Mouse (Mus musculus): ENCODE measurements around the gene Nt5c2.

DNA sequence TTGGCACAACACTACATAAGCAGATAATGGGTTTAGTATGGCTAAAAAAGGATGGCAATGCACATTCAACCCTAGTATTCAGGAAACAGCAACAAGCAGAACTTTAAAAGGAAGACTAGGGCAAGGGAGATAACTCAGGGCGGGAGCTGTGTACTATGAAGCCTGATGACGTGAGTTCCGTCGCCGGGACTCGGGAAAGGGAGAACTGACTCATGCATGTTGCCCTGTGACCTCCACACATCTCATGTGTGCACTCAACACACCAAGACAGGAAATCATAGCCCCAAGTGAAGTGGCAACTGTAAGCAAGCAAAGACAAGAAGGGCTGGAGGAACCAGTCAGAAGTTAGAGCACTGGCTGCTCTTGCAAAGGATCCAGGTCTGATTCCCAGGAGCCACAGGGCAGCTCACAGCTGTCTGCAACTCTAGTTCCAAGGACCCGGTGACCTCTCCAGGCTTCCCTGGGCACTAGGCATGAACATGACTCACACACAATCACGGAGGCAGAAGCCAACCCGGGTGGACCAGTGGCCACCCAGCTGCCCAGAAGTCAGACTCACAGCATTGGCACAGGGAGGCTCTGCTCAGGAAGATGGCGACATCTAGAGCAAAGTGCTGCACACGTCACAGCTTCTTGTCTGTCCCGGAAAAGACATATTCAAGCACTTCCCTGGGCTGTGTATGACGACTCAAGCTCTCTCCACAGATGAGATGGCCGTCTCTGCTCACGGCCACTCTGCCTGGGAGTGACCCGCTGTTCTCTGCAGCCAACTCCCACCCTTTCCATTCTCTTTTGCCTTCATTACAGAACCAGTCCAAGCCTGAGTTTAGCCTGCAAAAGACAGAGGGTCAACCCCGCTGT is 35.8 kb downstream of the Nt5c2 start:
- no peak for TF ChIP-seq CTCF (IDR thresholded peaks at IDR 0.05; ENCODE audit: low read depth, low read length)
- TF ChIP-seq POLR2A (IDR thresholded peaks at IDR 0.05; ENCODE audit: borderline replicate concordance, low read depth, low read length), result no peak
